Mouse (Mus musculus) layer of hippocampus, adult 2 months (tissue): ENCODE measurements at regions not wholly inside any gene's neighbourhood (a gene's known extent, or its start where the extent isn't known, plus 50 kb on each side); places are given as distances from the start of the nearest gene placed in this dataset.

Experiments used
- DNase-seq, 2 experiments: peaks; one replicate each; pipeline ENCODE4 v3.0.0; 2022; ENCODE audit warnings: low spot score in 2 of 2
- H3K27ac ChIP-seq: fragments of 200-600 bp; 2 replicates; pipeline ENCODE4 v1.8.1; 2022
- H3K4me3 ChIP-seq: fragments of 200-600 bp; 2 replicates; pipeline ENCODE4 v1.8.1; 2022; ENCODE audit warnings: mild to moderate bottlenecking
- CTCF ChIP-seq: fragments of 200-600 bp; conservative IDR thresholded peaks from 2 replicates; pipeline ENCODE4 v1.8.1; 2022; ENCODE audit warnings: antibody characterized with exemption, mild to moderate bottlenecking, moderate library complexity

DNA sequence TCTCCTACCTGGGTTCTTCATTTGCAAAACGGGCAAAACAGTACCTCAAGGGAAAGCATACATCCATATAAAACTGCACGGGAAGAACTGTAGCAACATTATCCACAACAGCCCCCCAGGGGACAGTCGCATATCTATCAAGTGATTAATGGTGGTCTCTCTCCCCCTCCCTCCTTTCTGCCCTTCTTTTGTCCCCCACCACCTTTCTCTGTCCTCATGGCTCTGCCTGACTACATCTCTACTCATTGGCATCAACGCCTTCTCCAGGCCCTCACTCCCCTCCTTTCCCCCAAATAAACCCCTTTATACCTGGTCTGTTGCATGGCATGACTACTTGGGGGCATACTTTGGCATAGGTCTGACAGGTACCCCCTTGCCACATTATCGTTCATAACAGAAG lies 166.1 kb upstream of the Kbtbd8 start:
- TF ChIP-seq CTCF = no peak
- DNase-seq = no peak
- no peak overlapping the region for H3K27ac ChIP-seq
- H3K4me3 ChIP-seq = no peak overlapping the region

GRCm38 (mm10) chr6:94950319-94950718 lies 166.7 kb upstream of the Kbtbd8 start:
- Histone ChIP-seq H3K4me3 (no peak overlapping the region), H3K27ac (no peak overlapping the region)
- no peak for TF ChIP-seq CTCF
- no peak for DNase-seq

- TF ChIP-seq CTCF = no peak
- DNase-seq = no peak
- Histone ChIP-seq H3K27ac (no peak overlapping the region), H3K4me3 (no peak overlapping the region)
These were observed 170.6 kb upstream of the Kbtbd8 start for GRCm38 (mm10) chr6:94946352-94946900.

DNA sequence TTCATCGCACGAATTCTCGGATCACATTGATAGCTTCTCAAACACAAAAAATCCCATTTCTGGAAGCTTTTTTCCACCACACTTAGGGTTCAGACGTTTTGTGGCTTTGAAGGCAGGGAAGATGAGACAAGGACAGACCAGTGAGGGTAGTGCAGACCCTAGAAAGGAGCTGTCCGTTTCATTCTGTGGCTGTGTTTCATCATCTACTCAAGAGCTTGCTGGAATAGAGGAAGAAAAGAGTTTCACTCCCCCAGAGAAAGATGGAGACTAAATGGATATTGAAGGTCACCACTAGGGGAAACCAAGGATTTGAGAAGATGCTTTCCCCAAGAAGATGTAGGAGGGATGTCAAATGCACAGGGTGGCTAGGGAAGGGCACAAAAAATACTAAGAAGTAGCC lies 171.3 kb upstream of the Kbtbd8 start:
- no peak overlapping the region for H3K4me3 ChIP-seq
- DNase-seq = no peak
- TF ChIP-seq CTCF = peak; percentile 31
- H3K27ac ChIP-seq = no peak overlapping the region

GRCm38 (mm10) chr6:94944196-94944595 lies 172.8 kb upstream of the Kbtbd8 start:
- Histone ChIP-seq H3K4me3 (no peak overlapping the region), H3K27ac (no peak overlapping the region)
- no peak for DNase-seq
- TF ChIP-seq CTCF = no peak

GRCm38 (mm10) chr6:94938949-94939348 lies 178.1 kb upstream of the Kbtbd8 start:
- Histone ChIP-seq H3K4me3 (no peak overlapping the region), H3K27ac (no peak overlapping the region)
- TF ChIP-seq CTCF = no peak
- no peak for DNase-seq

GRCm38 (mm10) chr6:94936206-94936605 lies 180.8 kb upstream of the Kbtbd8 start:
- TF ChIP-seq CTCF = no peak
- DNase-seq = no peak
- Histone ChIP-seq H3K27ac (no peak overlapping the region), H3K4me3 (no peak overlapping the region)

DNA sequence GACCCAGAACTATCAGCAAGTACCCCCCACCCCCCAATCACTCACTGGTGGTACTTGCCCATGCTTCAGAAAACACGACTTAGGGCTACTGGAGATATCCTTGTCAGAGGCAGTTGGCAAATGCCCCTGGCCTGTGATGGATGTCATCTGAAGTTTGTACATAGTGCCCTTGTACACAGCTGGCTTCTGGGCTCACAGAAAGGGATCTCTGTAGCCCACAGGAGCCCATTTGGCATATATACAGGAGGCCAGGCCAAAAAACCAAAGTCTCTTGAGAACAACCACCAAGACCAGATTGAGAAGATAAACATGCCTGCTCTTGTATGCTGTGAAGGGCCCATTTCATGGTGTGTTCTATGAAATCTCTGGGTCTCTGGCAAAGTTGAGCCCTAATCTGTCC lies 181.3 kb upstream of the Kbtbd8 start:
- no peak overlapping the region for H3K4me3 ChIP-seq
- no peak for DNase-seq
- H3K27ac ChIP-seq = no peak overlapping the region
- no peak for TF ChIP-seq CTCF

DNA sequence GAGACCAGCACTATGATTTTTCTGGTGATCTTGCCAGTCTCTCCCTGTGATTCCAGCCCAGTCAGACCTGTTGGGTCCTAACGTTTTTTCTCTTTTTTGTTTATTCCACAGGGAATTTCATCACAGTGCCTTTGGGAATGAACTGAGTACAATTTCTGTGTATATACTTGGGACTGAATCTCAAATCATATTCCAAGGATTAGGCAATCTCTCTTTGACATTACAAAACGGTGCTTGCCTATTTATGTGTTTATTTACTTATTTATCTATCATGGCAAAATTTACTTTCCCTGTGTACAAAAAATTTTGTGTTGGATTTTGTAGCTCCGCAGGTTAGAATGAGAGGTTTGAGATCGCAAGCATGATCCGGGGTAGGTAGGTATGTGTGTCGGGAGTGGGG lies 189.2 kb upstream of the Kbtbd8 start:
- DNase-seq = no peak
- Histone ChIP-seq H3K27ac (no peak overlapping the region), H3K4me3 (no peak overlapping the region)
- no peak for TF ChIP-seq CTCF

DNA sequence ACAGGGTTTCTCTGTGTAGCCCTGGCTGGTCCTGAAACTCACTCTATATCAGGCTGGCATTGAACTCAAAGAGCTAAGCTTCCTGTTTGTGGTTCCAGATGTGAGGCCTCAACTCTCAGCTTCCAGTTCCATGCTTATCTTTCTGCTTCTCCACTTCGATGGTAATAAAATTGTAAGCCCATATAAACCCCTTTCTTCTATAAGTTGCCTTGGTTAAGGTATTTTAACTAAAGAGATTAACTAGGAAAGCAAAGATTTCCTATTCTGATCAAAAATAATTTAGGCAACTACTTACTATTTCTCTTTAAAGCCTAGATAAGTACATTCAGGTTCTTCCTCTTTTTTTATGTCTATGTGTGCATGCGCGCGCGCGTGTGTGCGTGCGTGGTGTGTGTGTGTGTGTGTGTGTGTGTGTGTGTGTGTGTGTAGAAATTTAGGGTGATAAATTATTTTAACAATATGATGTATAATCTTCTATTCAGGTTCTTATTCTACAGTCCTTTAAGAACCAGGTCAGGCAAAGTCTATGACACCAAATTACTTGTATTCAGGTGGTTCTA lies 190.3 kb upstream of the Kbtbd8 start:
- no peak overlapping the region for H3K27ac ChIP-seq
- TF ChIP-seq CTCF = no peak

DNA sequence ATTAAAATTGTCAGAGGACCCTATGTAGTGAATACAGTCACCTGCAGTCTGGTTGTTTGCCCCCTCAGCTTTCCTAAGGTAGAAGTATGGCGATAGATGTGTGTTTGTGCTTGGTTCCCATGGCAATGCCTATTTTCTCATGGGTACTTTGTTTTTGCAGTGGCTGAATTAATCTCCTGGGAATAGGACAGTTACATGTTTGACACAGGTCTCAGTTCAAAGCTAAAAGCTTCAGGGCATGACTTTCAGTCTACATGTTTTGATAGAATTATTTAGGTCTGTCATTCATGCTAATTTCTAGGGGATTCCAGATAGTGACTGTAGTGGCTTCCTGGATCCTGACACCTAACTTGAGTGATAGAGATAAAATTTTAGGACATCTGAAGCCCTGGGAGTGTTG lies 191.6 kb upstream of the Kbtbd8 start:
- Histone ChIP-seq H3K27ac (no peak overlapping the region), H3K4me3 (no peak overlapping the region)
- DNase-seq = no peak
- TF ChIP-seq CTCF = no peak

More for the DNA sequence above, 190.3 kb upstream of the Kbtbd8 start:
- no peak for DNase-seq
- H3K4me3 ChIP-seq = no peak overlapping the region

- no peak overlapping the region for H3K4me3 ChIP-seq
- no peak for DNase-seq
- no peak for TF ChIP-seq CTCF
- no peak overlapping the region for H3K27ac ChIP-seq
These were observed 192.6 kb upstream of the Kbtbd8 start for GRCm38 (mm10) chr6:94924338-94925039.

DNA sequence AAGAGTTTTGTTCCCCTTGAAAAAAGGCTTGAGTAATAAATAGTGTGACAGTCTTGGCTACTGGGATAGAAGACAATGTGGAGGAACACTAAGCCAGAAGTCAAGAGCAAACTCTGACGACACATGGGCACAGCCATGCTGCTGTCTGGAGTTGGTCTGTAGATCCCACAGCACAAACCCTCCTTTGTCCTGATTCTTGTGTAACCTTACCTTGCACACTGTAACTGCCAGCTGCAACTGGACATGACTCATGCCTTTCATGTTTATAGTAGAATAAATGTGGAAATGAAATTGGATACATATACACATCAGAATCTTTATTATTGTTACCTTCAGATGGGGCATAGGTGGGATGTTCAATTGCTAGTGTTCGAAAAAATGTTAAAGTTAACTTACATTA lies 195.3 kb upstream of the Kbtbd8 start:
- DNase-seq = no peak
- no peak for TF ChIP-seq CTCF
- no peak overlapping the region for H3K27ac ChIP-seq
- no peak overlapping the region for H3K4me3 ChIP-seq

- no peak for DNase-seq
- H3K27ac ChIP-seq = no peak overlapping the region
- TF ChIP-seq CTCF = no peak
- no peak overlapping the region for H3K4me3 ChIP-seq
These were observed 196.3 kb upstream of the Kbtbd8 start for GRCm38 (mm10) chr6:94920770-94921169.
